In the genomic region with DNA sequence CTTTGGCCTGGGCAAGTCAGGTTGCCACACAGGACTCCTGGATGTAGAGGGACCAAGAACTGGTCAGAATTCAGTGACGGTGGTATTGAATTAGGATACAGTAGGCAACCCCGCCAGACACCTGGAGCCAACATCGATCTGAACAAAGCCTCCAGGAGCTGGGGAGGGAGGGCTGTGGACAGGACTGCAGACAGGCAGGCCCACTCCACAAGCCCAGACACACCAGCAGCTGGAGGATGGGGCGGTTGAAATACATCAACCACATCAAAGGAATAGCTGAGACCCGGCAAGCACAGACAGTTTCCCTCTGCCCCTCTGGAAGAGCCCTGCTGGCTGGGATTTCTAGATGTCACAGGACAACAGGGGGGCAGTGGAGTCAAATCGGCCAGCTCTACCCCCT, we compare ENCODE assay signal across 13 mouse cellular contexts. TPM values are rescaled to one million over a fixed set of nuclear protein-coding genes. Genes with fewer than 3 reads are reported as not detected.
DNase-seq lines count a peak whose midpoint lies in the region; ATAC-seq lines count a peak whose summit lies in the region.
"Had no signal": no experiment of that assay in that cellular context is flagged by ENCODE, and none has a peak within 500 bp of the region (broad histone marks: within the 10 kb centered on the region; RNA-seq: fewer than 3 reads in every experiment).

No protein-coding gene starts in this region.

- no peak overlapping the region for H3K4me2 ChIP-seq in hindbrain, embryonic 12.5 days (replicated peaks)
- H3K4me2 ChIP-seq in hindbrain, embryonic 14.5 days (replicated peaks) = no peak overlapping the region
- no peak overlapping the region for H3K4me2 ChIP-seq in midbrain, embryonic 12.5 days (replicated peaks)
- H3K4me2 ChIP-seq in midbrain, embryonic 16.5 days (ENCODE audit: low read length) = no peak overlapping the region
- peak overlapping the region; percentile 23; the same call in 1 of the 2 replicates for H3K4me2 ChIP-seq in embryonic facial prominence, embryonic 13.5 days
- H3K4me2 ChIP-seq: forebrain, embryonic 13.5 days had no signal

- DNase-seq in hindbrain, embryonic 14.5 days (ENCODE audit: low spot score) = no peak
- DNase-seq in neural tube, embryonic 10.5 days (ENCODE audit: extremely low spot score, low spot score) = peak; percentile 23
- no peak for DNase-seq in natural killer cell, adult 2 months (ENCODE audit: low spot score in 2 of 2)
- DNase-seq in adrenal gland, adult 8-10 months = no peak
- DNase-seq: cerebellum, adult 2 months; embryo, embryonic 11 days; lung, postnatal 4 days had no signal

- peak overlapping the region; percentile 32; the same call in 1 of the 2 replicates for H3K9ac ChIP-seq in hindbrain, embryonic 12.5 days
- no peak overlapping the region for H3K9ac ChIP-seq in hindbrain, embryonic 14.5 days
- no peak overlapping the region; the same call in 1 of the 2 replicates for H3K9ac ChIP-seq in midbrain, embryonic 12.5 days (replicated peaks)
- H3K9ac ChIP-seq in midbrain, embryonic 16.5 days (ENCODE audit: low read depth, low read length) = no peak overlapping the region
- peak overlapping the region; percentile 49; the same call in 1 of the 2 replicates for H3K9ac ChIP-seq in embryonic facial prominence, embryonic 13.5 days
- H3K9ac ChIP-seq: forebrain, embryonic 13.5 days; liver, embryonic 14.5 days had no signal

- H3K36me3 ChIP-seq in hindbrain, embryonic 12.5 days = no peaks in the 10 kb centered on the region
- H3K36me3 ChIP-seq in hindbrain, embryonic 14.5 days (replicated peaks; ENCODE audit: control insufficient read depth, insufficient read depth) = no peaks in the 10 kb centered on the region
- no peaks in the 10 kb centered on the region for H3K36me3 ChIP-seq in midbrain, embryonic 12.5 days
- no peaks in the 10 kb centered on the region for H3K36me3 ChIP-seq in midbrain, embryonic 16.5 days (ENCODE audit: control insufficient read depth, insufficient read depth, low read length)
- H3K36me3 ChIP-seq in embryonic facial prominence, embryonic 13.5 days = peaks cover 24% of the 10 kb centered on the region

- WGBS in hindbrain, embryonic 12.5 days = 56% methylated on average over 6 of the region's 6 CpGs
- 49% methylated on average over 6 of the region's 6 CpGs for WGBS in hindbrain, embryonic 14.5 days
- 66% methylated on average over 6 of the region's 6 CpGs for WGBS in midbrain, embryonic 12.5 days
- 55% methylated on average over 6 of the region's 6 CpGs for WGBS in midbrain, embryonic 16.5 days
- WGBS in embryonic facial prominence, embryonic 13.5 days = 32% methylated on average over 6 of the region's 6 CpGs

- no peak for ATAC-seq in hindbrain, embryonic 12.5 days (ENCODE audit: low FRiP score)
- ATAC-seq in hindbrain, embryonic 14.5 days (ENCODE audit: low FRiP score) = no peak
- ATAC-seq in midbrain, embryonic 12.5 days (ENCODE audit: low FRiP score, low read depth) = no peak
- ATAC-seq in midbrain, embryonic 16.5 days = no peak
- ATAC-seq in embryonic facial prominence, embryonic 13.5 days (ENCODE audit: insufficient number of reproducible peaks, insufficient read depth, low FRiP score, low TSS enrichment, low read depth) = no peak
- ATAC-seq: forebrain, embryonic 13.5 days had no signal

- H3K9me3 ChIP-seq in hindbrain, embryonic 12.5 days (replicated peaks) = no peaks in the 10 kb centered on the region
- H3K9me3 ChIP-seq in hindbrain, embryonic 14.5 days (ENCODE audit: control insufficient read depth, low read length) = no peaks in the 10 kb centered on the region
- H3K9me3 ChIP-seq in midbrain, embryonic 12.5 days = no peaks in the 10 kb centered on the region
- no peaks in the 10 kb centered on the region for H3K9me3 ChIP-seq in midbrain, embryonic 16.5 days (replicated peaks; ENCODE audit: control insufficient read depth, low read length, poor library complexity, severe bottlenecking)
- no peaks in the 10 kb centered on the region for H3K9me3 ChIP-seq in embryonic facial prominence, embryonic 13.5 days
- H3K9me3 ChIP-seq: forebrain, embryonic 13.5 days had no signal

- H3K27ac ChIP-seq in hindbrain, embryonic 12.5 days = 0 out of 2 replicates have a peak overlapping the region, but pooled peaks have one; percentile 7
- no peak overlapping the region for H3K27ac ChIP-seq in hindbrain, embryonic 14.5 days
- H3K27ac ChIP-seq in midbrain, embryonic 12.5 days (replicated peaks) = 0 out of 2 replicates have a peak overlapping the region, but pooled peaks have one; percentile 25
- no peak overlapping the region for H3K27ac ChIP-seq in midbrain, embryonic 16.5 days (ENCODE audit: low read length)
- peak overlapping the region; percentile 72 for H3K27ac ChIP-seq in embryonic facial prominence, embryonic 13.5 days
- H3K27ac ChIP-seq: liver, embryonic 14.5 days had no signal

- peaks cover 70% of the 10 kb centered on the region for H3K4me1 ChIP-seq in hindbrain, embryonic 12.5 days
- H3K4me1 ChIP-seq in hindbrain, embryonic 14.5 days (replicated peaks; ENCODE audit: control insufficient read depth, insufficient read depth, low read length) = peaks cover 36% of the 10 kb centered on the region
- H3K4me1 ChIP-seq in midbrain, embryonic 12.5 days = peaks cover 44% of the 10 kb centered on the region
- peaks cover 23% of the 10 kb centered on the region for H3K4me1 ChIP-seq in midbrain, embryonic 16.5 days (ENCODE audit: control insufficient read depth, insufficient read depth, low read length)
- peaks cover 63% of the 10 kb centered on the region for H3K4me1 ChIP-seq in embryonic facial prominence, embryonic 13.5 days

- no peak overlapping the region for H3K4me3 ChIP-seq in hindbrain, embryonic 12.5 days
- no peak overlapping the region for H3K4me3 ChIP-seq in hindbrain, embryonic 14.5 days (replicated peaks; ENCODE audit: low read length)
- no peak overlapping the region for H3K4me3 ChIP-seq in midbrain, embryonic 12.5 days
- H3K4me3 ChIP-seq in midbrain, embryonic 16.5 days (ENCODE audit: low read depth, low read length) = no peak overlapping the region
- no peak overlapping the region for H3K4me3 ChIP-seq in embryonic facial prominence, embryonic 13.5 days
- H3K4me3 ChIP-seq: forebrain, embryonic 13.5 days had no signal

- H3K27me3 ChIP-seq in hindbrain, embryonic 12.5 days = peaks cover 9% of the 10 kb centered on the region; the same call in 1 of the 2 replicates
- no peaks in the 10 kb centered on the region for H3K27me3 ChIP-seq in hindbrain, embryonic 14.5 days (ENCODE audit: control insufficient read depth, insufficient read depth, low read length)
- H3K27me3 ChIP-seq in midbrain, embryonic 12.5 days = peaks cover 19% of the 10 kb centered on the region
- no peaks in the 10 kb centered on the region for H3K27me3 ChIP-seq in midbrain, embryonic 16.5 days (ENCODE audit: control insufficient read depth, insufficient read depth, low read depth, low read length)
- H3K27me3 ChIP-seq in embryonic facial prominence, embryonic 13.5 days = no peaks in the 10 kb centered on the region
- H3K27me3 ChIP-seq: forebrain, embryonic 13.5 days had no signal

RNA-seq across cellular contexts. Expression of a gene that starts 27.4 kb away (rescaled TPM):
- 5.0 and 5.4 TPM in 2 replicates for polyA plus RNA-seq in hindbrain, embryonic 12.5 days (2016; fragmentation: Nextera tagmentation; extraction: Ambion mirVana)
- polyA plus RNA-seq in hindbrain, embryonic 14.5 days (2014; fragmentation: Nextera tagmentation; extraction: Ambion mirVana) = 4.0 and 4.1 TPM in 2 replicates
- 5.6 and 6.8 TPM in 2 replicates for polyA plus RNA-seq in midbrain, embryonic 12.5 days (2016; fragmentation: Nextera tagmentation; extraction: Ambion mirVana)
- polyA plus RNA-seq in midbrain, embryonic 16.5 days (2015; fragmentation: Nextera tagmentation; extraction: Ambion mirVana) = 2.8 and 5.5 TPM in 2 replicates
- 6.8 and 7.5 TPM in 2 replicates for polyA plus RNA-seq in embryonic facial prominence, embryonic 13.5 days (2015; fragmentation: Nextera tagmentation; extraction: Ambion mirVana)
- 10 to 100 TPM; 28.2 to 60.1 (median 36.1) TPM for total RNA-seq in adrenal gland, adult 8-10 months (2022)

RNA-seq across cellular contexts. Expression of a gene that starts 58.3 kb away (rescaled TPM):
- 119 and 123 TPM in 2 replicates for polyA plus RNA-seq in hindbrain, embryonic 12.5 days (2016; fragmentation: Nextera tagmentation; extraction: Ambion mirVana)
- polyA plus RNA-seq in hindbrain, embryonic 14.5 days (2014; fragmentation: Nextera tagmentation; extraction: Ambion mirVana) = 113 and 117 TPM in 2 replicates
- 122 and 127 TPM in 2 replicates for polyA plus RNA-seq in midbrain, embryonic 12.5 days (2016; fragmentation: Nextera tagmentation; extraction: Ambion mirVana)
- 94.0 and 111 TPM in 2 replicates for polyA plus RNA-seq in midbrain, embryonic 16.5 days (2015; fragmentation: Nextera tagmentation; extraction: Ambion mirVana)
- polyA plus RNA-seq in embryonic facial prominence, embryonic 13.5 days (2015; fragmentation: Nextera tagmentation; extraction: Ambion mirVana) = 97.1 and 99.7 TPM in 2 replicates
- total RNA-seq in adrenal gland, adult 8-10 months (2022) = 10 to 100 TPM; 51.1 to 58.4 (median 54.2) TPM

Comparison
In these comparisons a context has a peak if more than half of its experiments do, and no peak if none do; other contexts are left out.
1. H3K27ac ChIP-seq: peak in hindbrain, embryonic 12.5 days (single experiment), midbrain, embryonic 12.5 days (single experiment) and embryonic facial prominence, embryonic 13.5 days (single experiment); none in hindbrain, embryonic 14.5 days (single experiment) and midbrain, embryonic 16.5 days (single experiment).
2. H3K9ac ChIP-seq: peak in hindbrain, embryonic 12.5 days (single experiment) and embryonic facial prominence, embryonic 13.5 days (single experiment); none in hindbrain, embryonic 14.5 days (single experiment), midbrain, embryonic 12.5 days (single experiment) and midbrain, embryonic 16.5 days (single experiment).